ENCODE assay signal across 29 mouse cellular contexts in genomic region chr4:128521276-128521675, GRCm38 (mm10).
"Had no signal": no experiment of that assay in that cellular context is flagged by ENCODE, and none has a peak within 500 bp of the region (broad histone marks: within the 10 kb centered on the region; RNA-seq: fewer than 3 reads in every experiment).

No protein-coding gene starts in this region.

- H3K4me1 ChIP-seq: heart, embryonic 13.5 days; heart, embryonic 15.5 days; hindbrain, embryonic 10.5 days; hindbrain, embryonic 12.5 days; intestine, embryonic 15.5 days; limb, embryonic 10.5 days; liver, embryonic 13.5 days; liver, embryonic 15.5 days had no signal

- H3K4me2 ChIP-seq: heart, embryonic 11.5 days; heart, embryonic 13.5 days; heart, embryonic 15.5 days; hindbrain, embryonic 12.5 days; hindbrain, embryonic 14.5 days; intestine, embryonic 15.5 days; limb, embryonic 12.5 days; liver, embryonic 11.5 days; liver, embryonic 13.5 days; liver, embryonic 15.5 days had no signal

- DNase-seq: gastrocnemius, postnatal 14 days; gastrocnemius, postnatal 36 days; heart, adult 11 months; heart, adult 2 months; heart, postnatal 14 days; heart, postnatal 4 days; kidney, adult 18-20 months; kidney, adult 8-10 months; kidney, postnatal 10 days; kidney, postnatal 25 days; kidney, postnatal 4 days; liver; liver, embryonic 13.5 days had no signal

- H3K9ac ChIP-seq: heart, embryonic 13.5 days; heart, embryonic 15.5 days; hindbrain, embryonic 12.5 days; hindbrain, embryonic 14.5 days; intestine, embryonic 15.5 days; limb, embryonic 12.5 days; liver, embryonic 13.5 days; liver, embryonic 15.5 days had no signal

- H3K36me3 ChIP-seq: heart, embryonic 13.5 days; heart, embryonic 15.5 days; hindbrain, embryonic 10.5 days; hindbrain, embryonic 12.5 days; intestine, embryonic 15.5 days; limb, embryonic 10.5 days; limb, embryonic 12.5 days; liver, embryonic 13.5 days; liver, embryonic 15.5 days had no signal

- H3K27me3 ChIP-seq: heart, embryonic 13.5 days; heart, embryonic 15.5 days; hindbrain, embryonic 12.5 days; intestine, embryonic 15.5 days; liver, embryonic 13.5 days; liver, embryonic 15.5 days had no signal

- H3K27ac ChIP-seq: heart, adult 2 months; heart, embryonic 13.5 days; heart, embryonic 15.5 days; hindbrain, embryonic 10.5 days; hindbrain, embryonic 12.5 days; hindbrain, embryonic 14.5 days; intestine, embryonic 15.5 days; layer of hippocampus, adult 2 months; left cerebral cortex, adult 2 months; limb, embryonic 10.5 days; limb, embryonic 12.5 days; liver, embryonic 13.5 days; liver, embryonic 15.5 days had no signal

- ATAC-seq: hindbrain, embryonic 16.5 days; inflammation-experienced regulatory T-cells, adult 6 months; intestine, embryonic 15.5 days; intestine, postnatal 0 days had no signal

- H3K4me3 ChIP-seq: heart, adult 2 months; heart, embryonic 13.5 days; heart, embryonic 15.5 days; hindbrain, embryonic 10.5 days; hindbrain, embryonic 12.5 days; intestine, embryonic 15.5 days; layer of hippocampus, adult 2 months; left cerebral cortex, adult 2 months; limb, embryonic 10.5 days; limb, embryonic 12.5 days; liver, embryonic 13.5 days; liver, embryonic 15.5 days had no signal

- H3K9me3 ChIP-seq: heart, embryonic 13.5 days; heart, embryonic 15.5 days; hindbrain, embryonic 10.5 days; hindbrain, embryonic 12.5 days; intestine, embryonic 15.5 days; limb, embryonic 10.5 days; limb, embryonic 12.5 days; liver, embryonic 13.5 days; liver, embryonic 15.5 days had no signal
